Mouse (Mus musculus) lung, postnatal 0 days (tissue): ENCODE data around the gene Poc1a.

Experiments used
- CTCF ChIP-seq: IDR thresholded peaks from 2 replicates; pipeline ENCODE4 v1.5.1; 2016; ENCODE audit warnings: antibody characterized with exemption, mild to moderate bottlenecking
- EP300 ChIP-seq: IDR thresholded peaks from 2 replicates; pipeline ENCODE4 v1.6.1; 2016; ENCODE audit warnings: antibody characterized with exemption, mild to moderate bottlenecking, control low read depth

DNA sequence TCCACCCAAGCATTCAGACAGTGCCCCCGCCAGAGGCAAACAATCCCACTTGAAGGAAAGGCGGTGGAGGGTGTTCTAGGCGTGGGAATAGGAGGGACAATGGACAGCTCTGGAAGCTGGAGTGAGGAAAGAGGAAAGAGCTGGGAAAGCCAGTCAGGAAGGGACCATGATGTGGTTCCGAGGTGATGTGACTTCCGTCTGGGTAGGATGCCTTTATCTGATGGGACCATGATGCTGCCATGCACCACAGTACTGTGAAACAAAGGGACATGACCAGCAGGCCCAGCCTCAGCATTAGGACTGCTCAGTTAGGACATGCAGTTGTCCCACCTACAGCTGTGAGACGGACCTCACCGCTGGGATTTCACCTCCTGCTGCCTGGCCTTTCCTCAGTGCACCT, 49.6 kb upstream of the Poc1a start:
- no peak for TF ChIP-seq CTCF
- TF ChIP-seq EP300 = peak; percentile 42
